Mouse (Mus musculus): ENCODE results near the gene Spats2.

DNA sequence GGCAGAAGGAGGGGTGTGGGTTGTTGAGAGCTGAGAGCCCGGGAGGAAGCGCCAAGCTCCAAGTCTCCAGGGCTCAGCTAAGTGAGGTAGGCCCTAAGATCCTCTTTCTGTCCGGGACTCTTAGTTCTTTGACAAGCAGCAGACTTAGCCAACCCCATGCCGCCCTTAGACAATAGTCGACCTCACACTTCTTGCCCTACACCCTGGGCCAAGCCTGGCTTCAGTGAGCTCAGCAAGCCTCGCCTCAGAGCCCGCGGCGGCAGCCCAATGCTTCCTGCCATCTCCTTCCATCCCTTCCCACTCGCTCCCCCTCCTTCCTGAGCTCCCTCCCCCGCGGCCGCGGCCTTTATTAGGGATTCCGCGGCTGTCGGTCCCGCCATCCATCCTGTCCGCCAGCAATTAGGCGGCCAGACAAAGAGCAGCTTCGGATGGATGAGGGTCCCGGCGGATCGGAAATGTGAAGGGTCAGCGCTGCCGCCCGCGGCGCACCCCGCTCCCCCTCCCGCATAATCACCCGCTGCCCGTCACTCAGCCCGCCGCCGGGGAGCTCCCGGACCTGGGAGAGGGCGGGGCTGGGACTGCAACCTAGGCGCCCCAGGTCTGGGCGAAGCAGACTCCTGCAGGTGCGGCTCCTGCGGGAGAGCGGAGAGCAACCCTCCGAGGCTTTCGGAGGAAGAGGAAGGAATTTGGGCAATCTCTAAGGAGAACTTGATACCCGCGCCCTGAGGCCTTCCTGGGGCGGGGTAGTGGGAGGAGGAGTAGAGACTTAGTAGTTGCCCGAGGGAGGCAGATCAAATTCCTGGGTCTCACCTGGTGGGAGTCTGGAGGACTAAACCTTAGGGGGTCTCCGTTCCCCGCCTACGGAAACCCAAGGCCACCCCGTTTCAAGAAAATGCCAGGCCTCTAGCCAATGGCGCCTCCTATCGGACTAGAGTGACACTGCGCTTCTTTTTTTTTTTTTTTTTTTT lies 32.1 kb upstream of the Spats2 start:
- TF ChIP-seq TAL1 (IDR thresholded peaks at IDR 0.05; ENCODE audit: low read length) (no peak), GATA1 (IDR thresholded peaks at IDR 0.05; ENCODE audit: low read length) (no peak)

Data from erythroblast, embryonic 14.5 days (primary cell).